Mouse (Mus musculus): ENCODE results near the gene Syne1. TPM values are rescaled to one million over a fixed set of nuclear protein-coding genes. Genes with fewer than 3 reads are reported as not detected.

Gene Syne1
- polyA plus RNA-seq, 1 experiment from 2014 or later, result 5.2 TPM

DNA sequence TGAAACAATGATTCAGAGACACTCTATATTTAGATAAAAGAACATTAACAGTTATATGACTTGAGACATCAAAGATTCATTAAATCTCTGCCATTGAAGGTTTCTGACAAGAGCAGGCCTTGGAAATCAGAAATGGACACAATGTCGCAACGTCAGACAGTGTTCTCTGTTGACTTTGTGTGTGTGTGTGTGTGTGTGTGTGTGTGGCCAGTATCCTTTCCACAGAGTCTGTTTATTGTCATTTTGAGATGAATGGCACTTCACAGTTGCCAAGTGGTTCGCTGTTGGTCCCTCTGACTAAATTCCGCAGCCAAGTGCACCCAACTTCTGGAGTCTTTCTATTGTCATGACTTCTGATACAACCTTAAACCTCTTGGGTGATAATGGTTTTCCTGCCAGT lies 577.0 kb downstream of the Syne1 start:
- Histone ChIP-seq H3K9ac (replicated peaks) (no peak overlapping the region), H3K27me3 (no peaks in the 10 kb centered on the region), H3K4me1 (no peaks in the 10 kb centered on the region), H3K9me3 (no peaks in the 10 kb centered on the region), H3K4me3 (no peak overlapping the region), H3K36me3 (no peaks in the 10 kb centered on the region), H3K27ac (replicated peaks) (no peak overlapping the region), H3K4me2 (replicated peaks) (no peak overlapping the region)
- 96% methylated on average over 4 of the region's 4 CpGs for WGBS
- ATAC-seq (replicated peaks), result no peak

DNA sequence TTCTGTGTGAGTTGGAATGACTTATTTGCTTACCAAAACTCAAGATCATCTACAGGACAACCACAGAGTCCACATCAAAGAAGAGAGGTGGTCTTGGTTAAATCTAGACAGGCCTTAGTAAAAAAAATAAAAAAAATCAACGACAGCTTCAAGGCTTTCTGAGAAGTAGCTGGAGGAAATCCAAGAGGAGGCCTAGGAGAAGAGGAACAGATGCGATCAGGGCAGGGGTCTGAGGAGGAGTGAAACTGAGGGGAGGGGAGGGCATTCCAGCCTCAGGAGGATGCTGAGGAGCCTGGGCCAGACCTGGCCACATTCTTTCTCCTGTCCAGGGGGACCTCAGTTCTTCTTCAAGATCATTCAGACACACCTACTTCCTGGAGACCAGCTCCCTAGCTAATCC lies 579.3 kb downstream of the Syne1 start:
- Histone ChIP-seq H3K27ac (replicated peaks) (no peak overlapping the region), H3K4me2 (replicated peaks) (no peak overlapping the region), H3K4me1 (no peaks in the 10 kb centered on the region), H3K9ac (replicated peaks) (no peak overlapping the region), H3K27me3 (no peaks in the 10 kb centered on the region), H3K36me3 (no peaks in the 10 kb centered on the region), H3K9me3 (no peaks in the 10 kb centered on the region), H3K4me3 (no peak overlapping the region)
- ATAC-seq (replicated peaks), result no peak
- 63% methylated on average over 2 of the region's 2 CpGs for WGBS

DNA sequence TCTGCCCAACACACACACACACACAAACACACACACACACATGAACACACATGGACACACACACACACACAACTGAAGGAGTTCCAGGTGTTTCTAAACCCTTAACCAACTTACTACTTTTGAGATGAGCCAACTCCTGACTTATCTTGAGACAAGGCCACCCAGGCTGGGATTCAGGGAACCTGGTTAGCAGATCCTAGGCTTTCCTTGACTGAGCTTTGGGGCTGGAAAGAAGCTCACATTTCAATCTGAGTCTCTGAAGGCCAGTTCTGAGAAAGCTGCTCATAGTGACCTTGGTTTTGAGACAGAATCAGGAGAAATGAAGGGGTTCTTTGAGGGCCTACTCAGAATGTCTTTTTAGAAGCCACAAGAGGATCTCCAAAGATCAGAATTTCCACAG lies 579.7 kb downstream of the Syne1 start:
- no peak overlapping the region for H3K4me3 ChIP-seq
- ATAC-seq (replicated peaks), result no peak
- no peaks in the 10 kb centered on the region for H3K36me3 ChIP-seq
- no peak overlapping the region for H3K9ac ChIP-seq (replicated peaks)
- H3K4me1 ChIP-seq, result no peaks in the 10 kb centered on the region
- no peak overlapping the region for H3K4me2 ChIP-seq (replicated peaks)
- H3K9me3 ChIP-seq, result no peaks in the 10 kb centered on the region
- no peaks in the 10 kb centered on the region for H3K27me3 ChIP-seq
- no peak overlapping the region for H3K27ac ChIP-seq (replicated peaks)

DNA sequence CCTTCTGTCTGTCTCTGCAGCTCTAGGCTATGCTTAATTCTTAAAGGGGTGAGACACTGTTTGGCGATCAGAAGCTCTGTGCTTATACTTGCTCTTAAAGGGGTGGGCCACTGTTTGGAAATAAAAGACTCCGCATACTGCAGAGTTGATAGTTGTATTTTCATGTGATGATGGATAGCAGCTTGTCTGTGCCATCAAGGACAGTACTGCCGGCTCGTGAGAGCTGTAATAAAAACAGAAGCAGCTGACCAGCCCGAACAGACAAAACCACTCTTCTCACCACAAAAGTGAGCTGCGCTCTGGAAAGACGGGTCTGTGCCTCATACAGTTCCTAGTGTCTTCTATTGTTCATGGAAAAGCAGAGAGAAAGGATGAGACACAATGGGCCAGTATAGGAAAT lies 580.1 kb downstream of the Syne1 start:
- ATAC-seq (replicated peaks), result no peak
- Histone ChIP-seq H3K9ac (replicated peaks) (no peak overlapping the region), H3K27me3 (no peaks in the 10 kb centered on the region)

More for the DNA sequence above, 580.1 kb downstream of the Syne1 start:
- no peaks in the 10 kb centered on the region for H3K9me3 ChIP-seq
- H3K4me3 ChIP-seq, result no peak overlapping the region
- WGBS, result 81% methylated on average over 7 of the region's 7 CpGs
- H3K4me2 ChIP-seq (replicated peaks), result no peak overlapping the region
- no peaks in the 10 kb centered on the region for H3K36me3 ChIP-seq
- H3K4me1 ChIP-seq, result no peaks in the 10 kb centered on the region
- no peak overlapping the region for H3K27ac ChIP-seq (replicated peaks)

Other genes with a start within 250 kb of the Syne1 start
- gene Myct1, start 42.3 kb upstream of the Syne1 start, polyA plus RNA-seq (2015; fragmentation: Nextera tagmentation; extraction: Ambion mirVana), result 0.96 and 1.1 TPM in 2 replicates
- not detected in 2 replicates for gene Vip, start 87.7 kb upstream of the Syne1 start, polyA plus RNA-seq (2015; fragmentation: Nextera tagmentation; extraction: Ambion mirVana)